Mouse (Mus musculus) ES-Bruce4 (cell line): ENCODE data around the gene Olfr1500. TPM values are rescaled to one million over a fixed set of nuclear protein-coding genes. Genes with fewer than 3 reads are reported as not detected.
"Not testable (repeated sequence)": the region's sequence is repeated elsewhere in the genome, so short reads cannot be mapped to it uniquely, and the experiment has no call there.

Source experiments
- H3K27ac ChIP-seq: 2 replicates; pipeline ENCODE4 v1.5.1; 2012; ENCODE audit warnings: low read length, inconsistent platforms; ENCODE audit not compliant: insufficient read depth
- H3K27me3 ChIP-seq: 2 replicates; pipeline ENCODE4 v1.6.1; 2012; ENCODE audit warnings: mild to moderate bottlenecking, low read length, inconsistent platforms; ENCODE audit not compliant: control insufficient read depth, poor library complexity, insufficient read depth, severe bottlenecking
- H3K36me3 ChIP-seq: 2 replicates; pipeline ENCODE4 v1.6.1; 2012; ENCODE audit warnings: inconsistent platforms, mild to moderate bottlenecking, low read length, moderate library complexity; ENCODE audit not compliant: control insufficient read depth, poor library complexity, insufficient read depth, severe bottlenecking
- H3K4me1 ChIP-seq: one replicate; pipeline ENCODE4 v1.8.1; 2011; ENCODE audit warnings: low read length; ENCODE audit not compliant: control insufficient read depth, insufficient read depth
- H3K4me3 ChIP-seq: 2 replicates; pipeline ENCODE4 v1.5.1; 2011; ENCODE audit warnings: low read depth, mild to moderate bottlenecking, low read length
- H3K9ac ChIP-seq: 2 replicates; pipeline ENCODE4 v1.6.1; 2012; ENCODE audit warnings: low read depth, mild to moderate bottlenecking, inconsistent platforms; ENCODE audit not compliant: poor library complexity, severe bottlenecking
- H3K9me3 ChIP-seq: replicated peaks from 2 replicates; pipeline ENCODE4 v1.6.1; 2012; ENCODE audit warnings: mild to moderate bottlenecking, low read length, inconsistent platforms; ENCODE audit not compliant: control insufficient read depth, poor library complexity, insufficient read depth, severe bottlenecking
- CTCF ChIP-seq: IDR thresholded peaks from one replicate; pipeline ENCODE4 v1.8.1; 2011; ENCODE audit warnings: low read depth, low read length
- EP300 ChIP-seq: IDR thresholded peaks from 2 replicates; pipeline ENCODE4 v1.6.1; 2011; ENCODE audit warnings: low read depth, low read length; ENCODE audit not compliant: insufficient read depth
- POLR2A ChIP-seq: IDR thresholded peaks from one replicate; pipeline ENCODE4 v1.8.1; 2011; ENCODE audit warnings: low read length; ENCODE audit not compliant: insufficient read depth
- polyA plus RNA-seq: library from polyadenylated mRNA; stranded (reverse); fragments of >200 nt; gene quantifications from 2 replicates; pipeline ENCODE4 v1.2.4, GENCODE M21; 2011; ENCODE audit warnings: low read depth; ENCODE audit not compliant: missing spikeins, insufficient read depth, insufficient read length

Olfr1500 gene
- polyA plus RNA-seq, 1 experiment, result not detected

GRCm38 (mm10) chr19:13818827-13819226, 11.5 kb downstream of the Olfr1500 start:
- H3K27ac ChIP-seq, result no peak overlapping the region
- no peaks in the 10 kb centered on the region for H3K9me3 ChIP-seq
- H3K4me1 ChIP-seq, result no peaks in the 10 kb centered on the region
- H3K9ac ChIP-seq, result no peak overlapping the region
- H3K27me3 ChIP-seq, result no peaks in the 10 kb centered on the region
- no peak for TF ChIP-seq POLR2A
- TF ChIP-seq CTCF, result no peak
- no peak for TF ChIP-seq EP300
- H3K4me3 ChIP-seq, result no peak overlapping the region
- H3K36me3 ChIP-seq, result no peaks in the 10 kb centered on the region

- TF ChIP-seq CTCF, result peak; percentile 62
- TF ChIP-seq POLR2A, result no peak
- no peak for TF ChIP-seq EP300
- H3K27me3 ChIP-seq, result no peaks in the 10 kb centered on the region
- peaks cover 7% of the 10 kb centered on the region for H3K9me3 ChIP-seq
- no peaks in the 10 kb centered on the region for H3K36me3 ChIP-seq
- no peak overlapping the region for H3K4me3 ChIP-seq
- H3K27ac ChIP-seq, result no peak overlapping the region
- no peak overlapping the region for H3K9ac ChIP-seq
- no peaks in the 10 kb centered on the region for H3K4me1 ChIP-seq
Measured at GRCm38 (mm10) chr19:13812823-13813222, 17.5 kb downstream of the Olfr1500 start.

- not testable (repeated sequence) for H3K4me3 ChIP-seq, H3K9ac ChIP-seq, H3K36me3 ChIP-seq, H3K4me1 ChIP-seq, H3K27ac ChIP-seq, H3K27me3 ChIP-seq
- H3K9me3 ChIP-seq, result peaks cover 20% of the 10 kb centered on the region
Measured at GRCm38 (mm10) chr19:13805486-13805885, 24.8 kb downstream of the Olfr1500 start.

GRCm38 (mm10) chr19:13798102-13798501, 32.2 kb downstream of the Olfr1500 start, which contains the start of gene Olfr1497:
Olfr1497 (minus strand) TSS chr19:13798202.
- Histone ChIP-seq H3K9me3 (no peaks in the 10 kb centered on the region), H3K4me3 (no peak within 1 kb of the TSS), H3K4me1 (no peaks in the 10 kb centered on the region), H3K27me3 (no peaks in the 10 kb centered on the region), H3K36me3 (no peaks in the 10 kb centered on the region), H3K9ac (no peak within 1 kb of the TSS), H3K27ac (no peak within 1 kb of the TSS)
- TF ChIP-seq CTCF (no peak), POLR2A (no peak), EP300 (no peak)

- H3K27me3 ChIP-seq, result no peaks in the 10 kb centered on the region
- no peaks in the 10 kb centered on the region for H3K4me1 ChIP-seq
- no peak within 1 kb of the TSS for H3K9ac ChIP-seq
- no peak for TF ChIP-seq EP300
- TF ChIP-seq CTCF, result no peak
- no peaks in the 10 kb centered on the region for H3K36me3 ChIP-seq
- no peak within 1 kb of the TSS for H3K27ac ChIP-seq
- no peak within 1 kb of the TSS for H3K4me3 ChIP-seq
- no peaks in the 10 kb centered on the region for H3K9me3 ChIP-seq
Measured at GRCm38 (mm10) chr19:13777578-13777977, 52.7 kb downstream of the Olfr1500 start, which contains the start of gene Olfr1496. Olfr1496 (plus strand) TSS chr19:13777878.

Other genes with a start within 250 kb of the Olfr1500 start
- gene Olfr1484, start 247.0 kb downstream of the Olfr1500 start, polyA plus RNA-seq, result not detected in 2 replicates
- not detected in 2 replicates for gene Olfr1487, start 213.1 kb downstream of the Olfr1500 start, polyA plus RNA-seq
- 0.13 TPM in 1 of 2 replicates, not detected in the other for gene Olfr1489, start 198.9 kb downstream of the Olfr1500 start, polyA plus RNA-seq
- not detected in 2 replicates for gene Olfr1490, start 179.4 kb downstream of the Olfr1500 start, polyA plus RNA-seq
- gene Olfr1491, start 133.2 kb downstream of the Olfr1500 start, polyA plus RNA-seq, result not detected in 2 replicates
- gene Olfr1493-ps1, start 107.2 kb downstream of the Olfr1500 start, polyA plus RNA-seq, result not detected in 2 replicates
- gene Olfr1494, start 90.8 kb downstream of the Olfr1500 start, polyA plus RNA-seq, result not detected in 2 replicates
- not detected in 2 replicates for gene Olfr1495, start 65.9 kb downstream of the Olfr1500 start, polyA plus RNA-seq
- not detected in 2 replicates for gene Olfr1496, start 52.6 kb downstream of the Olfr1500 start, polyA plus RNA-seq
- gene Olfr1497, start 32.3 kb downstream of the Olfr1500 start, polyA plus RNA-seq, result not detected in 2 replicates
- gene Olfr1499, start 11.0 kb downstream of the Olfr1500 start, polyA plus RNA-seq, result not detected in 2 replicates
- not detected in 2 replicates for gene Olfr1501, start 20.2 kb upstream of the Olfr1500 start, polyA plus RNA-seq
- not detected in 2 replicates for gene Olfr1502, start 31.3 kb upstream of the Olfr1500 start, polyA plus RNA-seq
- gene Olfr1504, start 67.4 kb upstream of the Olfr1500 start, polyA plus RNA-seq, result not detected in 2 replicates
- gene Olfr1505, start 83.0 kb upstream of the Olfr1500 start, polyA plus RNA-seq, result 0.18 TPM in 1 of 2 replicates, not detected in the other